Mouse (Mus musculus) lung, adult 2 months (tissue): Measurements from ENCODE around the gene Runx3. TPM values are rescaled to one million over a fixed set of nuclear protein-coding genes. Genes with fewer than 3 reads are reported as not detected.

Source experiments
- DNase-seq: peaks from one replicate; pipeline ENCODE4 v3.0.0; 2022
- H3K4me1 ChIP-seq: fragments of 200-500 bp; 2 replicates; pipeline ENCODE4 v1.6.1; 2011; ENCODE audit warnings: low read length; ENCODE audit not compliant: control insufficient read depth, insufficient read depth
- H3K4me3 ChIP-seq: fragments of 200-500 bp; replicated peaks from 2 replicates; pipeline ENCODE3; 2011; ENCODE audit warnings: low read depth, mild to moderate bottlenecking, control low read depth, low read length; ENCODE audit errors: extremely low read depth
- CTCF ChIP-seq: fragments of 200-500 bp; IDR thresholded peaks from 2 replicates; pipeline ENCODE4 v1.5.1; 2011; ENCODE audit warnings: mild to moderate bottlenecking, low read length, control low read depth; ENCODE audit not compliant: insufficient read depth
- POLR2A ChIP-seq: fragments of 200-500 bp; IDR thresholded peaks from 2 replicates; pipeline ENCODE4 v1.6.1; 2011; ENCODE audit warnings: low read depth, mild to moderate bottlenecking, control low read depth, low read length, borderline replicate concordance; ENCODE audit errors: extremely low read depth
- WGBS: fragments of 180-500 bp; shearing (Covaris S2); methylation state at CpG from one replicate; pipeline ENCODE4 v1.1.7; 2018; 5-methylcytosine and 5-hydroxymethylcytosine counted together
- polyA plus RNA-seq: library from polyadenylated mRNA; depleted of rRNA; stranded (reverse); fragments of >200 nt; gene quantifications from 2 replicates; pipeline ENCODE4 v1.2.3, GENCODE M21; 2012

Runx3 gene
- polyA plus RNA-seq, 1 experiment, result 2.8 TPM

GRCm38 (mm10) chr4:135113656-135114055 lies 6.8 kb upstream of the Runx3 start:
- Histone ChIP-seq H3K4me3 (no peak overlapping the region), H3K4me1 (no peaks in the 10 kb centered on the region)
- DNase-seq, result no peak
- TF ChIP-seq POLR2A, result no peak
- TF ChIP-seq CTCF, result no peak
- 83% methylated on average over 8 of the region's 8 CpGs for WGBS

GRCm38 (mm10) chr4:135114301-135114700 lies 6.2 kb upstream of the Runx3 start:
- DNase-seq, result no peak
- WGBS, result 79% methylated on average over 10 of the region's 10 CpGs
- Histone ChIP-seq H3K4me3 (no peak overlapping the region), H3K4me1 (no peaks in the 10 kb centered on the region)
- TF ChIP-seq POLR2A, result no peak
- TF ChIP-seq CTCF, result no peak

GRCm38 (mm10) chr4:135115426-135116170 lies 4.9 kb upstream of the Runx3 start:
- no peak for TF ChIP-seq CTCF
- no peak for TF ChIP-seq POLR2A
- Histone ChIP-seq H3K4me1 (no peaks in the 10 kb centered on the region), H3K4me3 (no peak overlapping the region)
- DNase-seq, result no peak
- WGBS, result 36% methylated on average over 14 of the region's 14 CpGs

GRCm38 (mm10) chr4:135116391-135116790 lies 4.1 kb upstream of the Runx3 start:
- TF ChIP-seq CTCF, result no peak
- no peak for TF ChIP-seq POLR2A
- WGBS, result 58% methylated on average over 5 of the region's 5 CpGs
- H3K4me1 ChIP-seq, result no peaks in the 10 kb centered on the region
- no peak overlapping the region for H3K4me3 ChIP-seq
- DNase-seq, result no peak

- no peak for TF ChIP-seq CTCF
- TF ChIP-seq POLR2A, result no peak
- 92% methylated on average over 9 of the region's 9 CpGs for WGBS
- DNase-seq, result no peak
- no peak overlapping the region for H3K4me3 ChIP-seq
- H3K4me1 ChIP-seq, result no peaks in the 10 kb centered on the region
Measured at GRCm38 (mm10) chr4:135117846-135118245, 2.6 kb upstream of the Runx3 start.

GRCm38 (mm10) chr4:135118855-135119474 lies 1.5 kb upstream of the Runx3 start:
- DNase-seq, result no peak
- TF ChIP-seq CTCF (no peak), POLR2A (no peak)
- Histone ChIP-seq H3K4me3 (no peak overlapping the region), H3K4me1 (no peaks in the 10 kb centered on the region)
- WGBS, result 86% methylated on average over 12 of the region's 12 CpGs

- no peak for TF ChIP-seq POLR2A
- no peak for TF ChIP-seq CTCF
Measured at GRCm38 (mm10) chr4:135123721-135124120, 3.3 kb downstream of the Runx3 start.

GRCm38 (mm10) chr4:135124732-135125131 lies 4.3 kb downstream of the Runx3 start:
- 87% methylated on average over 6 of the region's 6 CpGs for WGBS
- TF ChIP-seq CTCF (no peak), POLR2A (no peak)
- no peak for DNase-seq
- Histone ChIP-seq H3K4me1 (no peaks in the 10 kb centered on the region), H3K4me3 (no peak overlapping the region)

More at GRCm38 (mm10) chr4:135123721-135124120, 3.3 kb downstream of the Runx3 start:
- 80% methylated on average over 5 of the region's 5 CpGs for WGBS
- no peak for DNase-seq
- H3K4me3 ChIP-seq, result no peak overlapping the region
- H3K4me1 ChIP-seq, result no peaks in the 10 kb centered on the region

- TF ChIP-seq CTCF (no peak), POLR2A (no peak)
- Histone ChIP-seq H3K4me1 (no peaks in the 10 kb centered on the region), H3K4me3 (no peak overlapping the region)
- no peak for DNase-seq
- 70% methylated on average over 3 of the region's 3 CpGs for WGBS
Measured at GRCm38 (mm10) chr4:135125152-135125551, 4.7 kb downstream of the Runx3 start.

GRCm38 (mm10) chr4:135126385-135126784 lies 5.9 kb downstream of the Runx3 start:
- TF ChIP-seq POLR2A (no peak), CTCF (no peak)
- DNase-seq, result no peak
- Histone ChIP-seq H3K4me3 (no peak overlapping the region), H3K4me1 (no peaks in the 10 kb centered on the region)
- WGBS, result 57% methylated on average over 5 of the region's 5 CpGs
